Mouse (Mus musculus): ENCODE data around the gene Umodl1.

The Umodl1 gene

DNA sequence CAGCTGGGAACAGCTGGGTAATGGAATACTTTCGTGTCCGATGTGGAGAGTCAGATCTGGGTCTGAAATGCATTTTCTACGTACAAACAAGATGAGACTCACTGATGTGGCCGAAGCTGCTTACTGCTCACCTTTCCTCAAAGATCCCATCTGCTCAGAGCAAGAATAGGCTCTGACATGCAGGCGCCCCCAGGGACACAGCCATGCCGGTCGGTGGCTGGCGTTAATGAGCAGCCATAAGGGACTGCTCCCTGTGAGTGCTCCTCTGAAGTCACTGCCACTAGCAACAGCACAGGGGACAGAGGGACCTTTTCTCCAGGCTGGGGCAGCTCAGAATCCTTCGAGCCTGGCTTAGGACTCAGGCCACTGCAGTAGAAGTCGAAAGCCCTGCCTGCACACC is at the start of gene Umodl1:
Umodl1 (plus strand) TSS at position 301 of the 400 bp plus-strand sequence.
- no peak for DNase-seq (ENCODE audit: low read depth, low spot score)

DNA sequence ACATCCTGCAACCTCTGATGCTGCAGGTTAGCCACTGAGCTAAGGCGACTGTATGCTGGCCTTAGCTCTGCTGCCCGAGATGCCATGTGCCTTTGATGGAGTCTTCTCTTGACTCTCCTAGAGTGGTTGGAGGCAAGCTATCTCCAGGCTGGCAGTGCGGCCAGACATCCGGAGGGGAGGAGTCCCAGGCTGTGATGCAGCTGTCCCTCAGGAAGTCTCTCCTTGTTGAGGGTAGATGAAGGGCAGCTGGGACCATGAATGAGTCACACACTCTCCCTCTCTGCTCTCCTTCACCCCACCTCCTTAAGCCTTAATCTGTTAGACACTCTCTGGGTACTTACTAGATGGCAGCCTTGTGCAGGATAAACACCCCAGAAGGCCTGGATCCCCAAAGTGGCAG is 46.9 kb upstream of the Umodl1 start:
- no peak for DNase-seq (ENCODE audit: low read depth, low spot score)

DNA sequence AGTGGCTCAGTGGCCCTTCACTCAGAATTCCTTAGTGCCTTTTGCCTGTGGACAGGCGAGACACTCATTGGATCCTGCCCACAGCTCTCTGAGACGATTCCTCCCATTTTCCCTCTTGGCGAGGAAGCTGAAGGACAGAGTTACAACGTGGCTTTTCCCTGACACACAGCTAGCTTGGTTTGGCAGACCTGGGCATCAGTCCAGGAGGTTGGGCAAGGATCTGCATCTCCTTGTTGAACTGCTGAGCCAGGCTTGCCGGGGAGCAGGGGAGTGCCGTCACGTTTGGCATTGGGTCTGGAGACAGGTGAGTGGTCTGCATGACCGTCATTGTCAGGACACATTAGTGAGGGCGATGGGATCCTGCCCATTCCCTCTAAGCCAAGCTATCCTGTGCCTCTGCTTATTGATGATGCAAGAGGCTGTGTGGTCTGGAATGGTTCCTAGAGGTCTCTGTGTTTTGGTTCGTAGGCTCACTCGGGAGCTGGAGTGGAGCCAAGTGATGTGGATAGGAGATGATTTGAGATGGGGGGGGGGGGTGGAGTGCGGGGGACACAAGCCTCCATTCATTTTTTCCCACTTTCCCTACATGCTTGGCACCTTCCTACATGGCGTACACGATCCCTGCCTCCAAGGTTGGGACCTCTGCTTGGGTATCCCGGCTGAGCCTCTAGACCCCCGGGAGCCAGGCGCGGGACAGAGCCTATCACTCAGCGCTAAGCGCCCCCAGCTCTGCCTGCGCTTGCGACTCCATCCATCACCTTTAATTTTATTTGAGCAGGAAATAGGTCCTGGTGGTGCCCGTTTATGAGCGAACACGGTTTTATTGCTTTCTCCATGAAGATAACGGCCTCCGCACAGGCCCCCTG is 43.3 kb upstream of the Umodl1 start:
- DNase-seq (ENCODE audit: low read depth, low spot score), result no peak

DNA sequence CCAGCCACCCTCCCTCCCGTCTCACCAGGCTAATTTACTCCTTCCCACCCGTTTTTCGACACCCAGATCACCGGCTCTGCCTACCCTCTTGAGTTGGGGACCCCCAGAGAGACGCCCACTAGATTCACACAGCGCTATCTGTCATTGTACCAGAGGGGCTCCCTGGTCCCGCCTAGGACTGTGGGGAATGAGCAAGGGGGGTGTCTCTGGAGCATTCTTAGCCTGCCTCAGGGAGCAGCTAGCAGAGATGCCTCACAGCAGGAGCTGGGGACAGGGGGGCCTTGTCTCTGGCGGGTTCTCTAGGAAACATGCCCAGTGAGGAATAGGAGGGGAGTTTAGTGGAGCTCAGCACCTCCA is 42.7 kb upstream of the Umodl1 start:
- no peak for DNase-seq (ENCODE audit: low read depth, low spot score)

- no peak for DNase-seq (ENCODE audit: low read depth, low spot score)
Measured at GRCm38 (mm10) chr17:30912536-30912935, 41.9 kb upstream of the Umodl1 start.

GRCm38 (mm10) chr17:30914264-30914663 is 40.2 kb upstream of the Umodl1 start:
- DNase-seq (ENCODE audit: low read depth, low spot score), result no peak

DNA sequence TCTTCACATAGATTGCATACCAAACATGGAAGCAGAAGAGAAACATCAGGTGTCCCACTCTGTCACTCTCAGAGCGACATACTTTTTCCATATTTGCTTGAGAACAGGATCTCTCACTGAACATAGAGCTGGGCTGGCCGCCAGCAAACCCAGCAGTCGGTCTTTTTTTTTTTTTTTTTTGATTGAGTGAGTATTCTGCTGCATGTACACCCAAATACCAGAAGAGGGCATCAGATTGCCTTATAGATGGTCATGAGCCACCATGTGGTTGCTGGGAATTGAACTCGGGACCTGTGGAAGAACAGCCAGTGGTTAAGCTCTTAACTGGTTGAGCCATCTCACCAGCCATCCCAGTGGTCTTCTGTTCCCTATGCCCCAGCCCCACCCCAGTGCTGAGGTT is 30.9 kb upstream of the Umodl1 start:
- DNase-seq (ENCODE audit: low read depth, low spot score), result peak; percentile 47

DNA sequence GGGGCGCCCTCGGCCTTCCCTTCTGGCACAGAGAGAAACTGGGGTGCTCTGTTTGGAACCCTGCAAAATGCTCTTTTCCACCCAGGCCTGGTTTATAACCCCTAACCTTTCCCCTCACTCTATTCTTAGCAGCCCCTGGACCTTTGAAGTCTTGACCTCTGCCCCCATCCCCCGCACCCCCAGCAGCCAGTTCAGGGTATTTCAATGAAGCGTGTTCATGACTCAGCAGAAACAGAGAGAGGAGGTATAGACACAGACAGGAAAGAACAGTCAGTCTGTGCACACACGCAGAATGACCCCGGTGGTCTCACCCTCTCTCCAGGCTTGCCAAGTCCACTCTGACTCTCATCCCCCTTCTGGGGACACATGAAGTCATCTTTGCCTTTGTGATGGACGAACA is 23.6 kb upstream of the Umodl1 start:
- no peak for DNase-seq (ENCODE audit: low read depth, low spot score)

DNA sequence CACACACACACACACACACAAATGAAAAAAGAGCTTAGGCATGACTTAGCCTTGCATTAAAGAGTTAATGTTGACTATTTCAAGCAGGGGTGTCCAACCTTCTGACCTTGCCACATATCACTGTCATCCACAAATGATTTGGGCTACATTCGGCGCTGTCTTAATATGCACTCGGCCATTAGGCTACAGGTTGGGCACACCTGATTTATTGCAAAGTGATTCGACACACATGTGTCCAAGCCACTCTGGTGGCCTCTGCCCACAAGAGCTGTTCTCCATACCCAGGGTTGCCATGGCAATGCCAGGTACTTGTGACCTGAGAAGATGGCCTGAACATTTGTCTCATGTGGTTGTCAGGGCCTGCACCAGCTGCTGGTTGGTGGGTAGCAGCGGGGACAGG is 21.6 kb upstream of the Umodl1 start:
- no peak for DNase-seq (ENCODE audit: low read depth, low spot score)

- DNase-seq (ENCODE audit: low read depth, low spot score), result no peak
Measured at GRCm38 (mm10) chr17:30935301-30935700, 19.1 kb upstream of the Umodl1 start.

- no peak for DNase-seq (ENCODE audit: low read depth, low spot score)
Measured at GRCm38 (mm10) chr17:30938554-30938953, 15.9 kb upstream of the Umodl1 start.

- DNase-seq (ENCODE audit: low read depth, low spot score), result no peak
Measured at GRCm38 (mm10) chr17:30948382-30948781, 6.1 kb upstream of the Umodl1 start.

DNA sequence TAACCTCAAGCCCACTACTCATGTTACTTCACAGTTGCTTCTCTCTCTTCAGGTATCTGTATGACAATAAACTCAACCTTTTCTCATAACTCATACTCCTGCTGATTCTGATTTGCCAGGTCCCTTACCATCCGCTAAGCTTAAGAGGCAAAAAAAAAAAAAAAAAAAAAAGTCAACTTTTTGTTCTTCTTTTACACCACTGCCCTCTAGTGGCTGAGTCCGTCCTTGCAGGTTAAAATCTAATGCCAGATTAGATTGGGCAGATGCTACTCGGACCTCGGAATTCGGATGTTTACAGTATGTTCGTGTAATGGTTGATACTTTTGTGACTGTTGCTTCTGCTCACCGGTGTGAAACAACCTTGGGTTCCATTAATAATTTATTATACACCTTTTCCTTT is 3.7 kb upstream of the Umodl1 start:
- peak; percentile 56 for DNase-seq (ENCODE audit: low read depth, low spot score)

DNA sequence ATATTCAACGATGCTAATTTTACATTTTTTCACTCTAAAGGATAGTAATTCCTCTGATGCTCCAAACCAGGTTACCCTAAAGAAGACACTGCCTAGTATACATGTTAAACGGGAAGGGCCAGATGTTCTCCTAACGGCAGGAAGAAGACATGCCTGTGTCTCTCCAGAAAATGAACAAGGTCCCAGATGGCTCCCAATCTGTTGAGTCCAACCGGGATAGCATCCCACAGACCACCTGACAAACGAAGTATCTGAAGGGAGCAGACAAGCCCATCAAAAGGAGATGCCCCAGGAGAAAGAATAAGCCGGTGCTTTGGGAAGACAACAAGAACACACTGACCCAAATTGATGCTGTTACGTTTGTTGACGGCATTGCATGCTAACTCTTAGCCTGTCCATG is 2.8 kb upstream of the Umodl1 start:
- no peak for DNase-seq (ENCODE audit: low read depth, low spot score)

GRCm38 (mm10) chr17:30961936-30962592 is 7.6 kb downstream of the Umodl1 start:
- peak; percentile 52 for DNase-seq (ENCODE audit: low read depth, low spot score)

GRCm38 (mm10) chr17:30962880-30963279 is 8.4 kb downstream of the Umodl1 start:
- DNase-seq (ENCODE audit: low read depth, low spot score), result no peak

DNA sequence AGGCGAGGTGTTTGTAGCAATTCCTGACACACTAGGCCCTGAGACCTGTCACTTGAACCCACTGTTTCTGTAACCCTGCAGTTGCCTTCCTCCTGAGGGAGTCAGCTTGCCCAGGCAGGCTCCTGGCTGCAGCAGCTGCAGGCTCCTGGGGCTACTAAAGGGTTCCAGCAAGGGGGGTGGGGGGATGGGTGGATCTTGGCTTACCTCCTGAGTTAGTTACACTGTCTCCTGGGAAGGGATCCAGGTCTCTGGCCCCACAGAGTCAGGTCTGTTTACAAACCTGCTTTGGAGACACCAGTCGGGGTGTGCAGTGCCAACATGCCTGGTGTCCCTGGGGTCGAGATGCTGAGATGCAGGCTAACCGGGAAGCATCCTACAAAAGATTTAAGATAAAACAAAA is 15.5 kb downstream of the Umodl1 start:
- no peak for DNase-seq (ENCODE audit: low read depth, low spot score)

GRCm38 (mm10) chr17:30971877-30972276 is 17.4 kb downstream of the Umodl1 start:
- no peak for DNase-seq (ENCODE audit: low read depth, low spot score)

DNA sequence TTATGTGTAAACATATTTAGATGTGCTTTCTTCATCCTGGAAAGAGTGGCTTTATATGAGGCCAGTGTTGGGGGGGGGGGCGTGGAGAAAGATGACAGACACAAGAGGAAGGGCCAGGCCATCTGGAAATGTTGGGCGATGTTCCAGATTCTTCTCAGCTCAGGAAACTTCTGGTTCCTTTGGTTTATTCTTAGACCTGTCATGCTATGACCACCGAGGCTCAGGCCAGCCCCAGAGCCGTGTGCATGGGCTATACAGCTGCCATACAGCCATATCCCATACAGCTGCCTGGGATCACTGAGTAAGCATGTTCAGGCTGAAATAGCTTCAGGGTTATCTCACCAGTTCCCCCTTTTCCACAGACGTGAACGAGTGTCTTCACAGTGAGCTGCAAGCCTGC is 18.9 kb downstream of the Umodl1 start:
- no peak for DNase-seq (ENCODE audit: low read depth, low spot score)

GRCm38 (mm10) chr17:30977290-30977689 is 22.9 kb downstream of the Umodl1 start:
- DNase-seq (ENCODE audit: low read depth, low spot score), result no peak

DNA sequence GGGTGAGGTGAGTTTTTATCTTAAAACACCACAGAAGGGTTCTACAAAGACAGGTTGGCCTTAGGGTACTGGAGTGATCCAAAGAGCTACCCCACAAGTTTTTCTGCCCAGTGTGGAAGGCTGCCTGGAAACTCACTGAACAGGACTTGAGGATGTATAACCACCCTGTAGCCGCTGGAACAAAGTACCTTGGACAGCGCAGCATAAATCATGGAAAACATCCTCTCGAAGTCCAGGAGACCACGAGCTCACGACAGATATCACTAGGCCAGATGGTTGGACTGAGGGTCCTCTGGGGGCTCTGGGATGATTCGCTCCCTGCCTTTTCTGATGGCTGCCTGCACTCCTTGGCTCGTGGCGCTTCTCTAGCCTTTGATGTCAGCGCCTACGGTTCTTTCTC is 24.1 kb downstream of the Umodl1 start:
- DNase-seq (ENCODE audit: low read depth, low spot score), result no peak

DNA sequence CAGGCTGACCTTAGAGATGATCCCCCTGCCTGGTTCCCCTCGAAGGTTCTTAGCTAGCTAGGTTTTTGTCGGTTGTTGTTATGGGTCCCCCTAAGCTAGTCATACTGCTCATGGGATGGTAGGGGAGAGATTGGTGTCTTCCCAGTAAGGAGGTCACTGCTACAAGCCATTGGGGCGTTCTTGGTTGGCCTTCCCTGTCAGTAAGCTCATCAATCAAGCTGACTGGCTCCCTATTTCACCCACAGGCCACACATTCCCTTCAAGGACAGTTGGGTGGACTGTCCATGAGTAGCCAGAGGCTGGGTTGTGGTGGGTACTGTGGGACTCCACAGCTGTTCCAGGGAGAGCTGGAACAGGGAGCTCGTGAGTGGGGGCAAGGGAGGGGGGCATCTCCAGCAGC is 29.1 kb downstream of the Umodl1 start:
- DNase-seq (ENCODE audit: low read depth, low spot score), result no peak

GRCm38 (mm10) chr17:30990254-30990653 is 35.8 kb downstream of the Umodl1 start:
- DNase-seq (ENCODE audit: low read depth, low spot score), result peak; percentile 28

Measured in A20 (cell line).